Mouse (Mus musculus) megakaryocyte, embryonic 14.5 days (primary cell): ENCODE results near the gene Sspo.

Experiments used
- FLI1 ChIP-seq: IDR thresholded peaks from 2 replicates; pipeline ENCODE4 v1.6.1; 2012; ENCODE audit warnings: low read length, inconsistent platforms, mixed read lengths
- GATA1 ChIP-seq: IDR thresholded peaks from 3 replicates; pipeline ENCODE4 v1.6.1; 2012; ENCODE audit warnings: mixed read lengths, low read length, inconsistent platforms, borderline replicate concordance

- TF ChIP-seq GATA1 (no peak), FLI1 (no peak)
Observed at GRCm38 (mm10) chr6:48443592-48444309, 4.3 kb upstream of the Sspo start.
